Mouse (Mus musculus) heart, adult 2 months (tissue): ENCODE measurements around the gene Tbc1d5. TPM values are rescaled to one million over a fixed set of nuclear protein-coding genes. Genes with fewer than 3 reads are reported as not detected.

Experiments used
- DNase-seq, 2 experiments: peaks; one replicate each; pipeline ENCODE4 v3.0.0; 2021
- H3K27ac ChIP-seq: fragments of 200-600 bp; 2 replicates; pipeline ENCODE4 v1.8.1; 2022
- H3K27me3 ChIP-seq: fragments of 200-500 bp; 2 replicates; pipeline ENCODE4 v1.6.1; 2012; ENCODE audit warnings: mild to moderate bottlenecking, low read length, inconsistent platforms, mixed read lengths; ENCODE audit not compliant: control insufficient read depth, insufficient read depth
- H3K36me3 ChIP-seq: fragments of 200-500 bp; 2 replicates; pipeline ENCODE4 v1.6.1; 2012; ENCODE audit warnings: low read length, inconsistent platforms; ENCODE audit not compliant: control insufficient read depth, insufficient read depth
- H3K4me1 ChIP-seq: fragments of 200-500 bp; 2 replicates; pipeline ENCODE4 v1.6.1; 2011; ENCODE audit warnings: low read length; ENCODE audit not compliant: control insufficient read depth, insufficient read depth
- H3K4me3 ChIP-seq: fragments of 200-600 bp; 2 replicates; pipeline ENCODE4 v1.8.1; 2022
- H3K79me2 ChIP-seq: fragments of 200-500 bp; replicated peaks from 2 replicates; pipeline ENCODE4 v1.6.1; 2012; ENCODE audit warnings: mild to moderate bottlenecking, inconsistent platforms, low read length, moderate library complexity, mixed read lengths; ENCODE audit not compliant: control insufficient read depth, insufficient read depth
- H3K9ac ChIP-seq: fragments of 200-500 bp; 2 replicates; pipeline ENCODE4 v1.6.1; 2012; ENCODE audit warnings: low read depth, mild to moderate bottlenecking, control low read depth, inconsistent platforms, low read length, mixed read lengths
- CTCF ChIP-seq: fragments of 200-600 bp; IDR thresholded peaks from 2 replicates; pipeline ENCODE4 v1.8.1; 2022; ENCODE audit warnings: antibody characterized with exemption, mild to moderate bottlenecking, moderate library complexity
- EP300 ChIP-seq: fragments of 200-500 bp; IDR thresholded peaks from 2 replicates; pipeline ENCODE4 v1.6.1; 2011; ENCODE audit warnings: low read depth, low read length, control low read depth; ENCODE audit not compliant: insufficient read depth
- POLR2A ChIP-seq: fragments of 200-500 bp; IDR thresholded peaks from 2 replicates; pipeline ENCODE4 v1.6.1; 2011; ENCODE audit warnings: mild to moderate bottlenecking, low read depth, low read length, control low read depth; ENCODE audit not compliant: insufficient read depth
- WGBS: fragments of 180-500 bp; shearing (Covaris S2); methylation state at CpG from one replicate; pipeline ENCODE4 v1.1.7; 2018; 5-methylcytosine and 5-hydroxymethylcytosine counted together
- intact Hi-C: fragments of 180-260 bp; cut with DNase I; formaldehyde crosslinking; loops from one replicate; pipeline ENCODE4 v1.15.1; 2025
- polyA plus RNA-seq: library from polyadenylated mRNA; depleted of rRNA; stranded (reverse); fragments of >200 nt; gene quantifications from 2 replicates; pipeline ENCODE4 v1.2.3, GENCODE M21; 2012
- total RNA-seq, 2 experiments: library from RNA; stranded (reverse); gene quantifications; 2 replicates each; pipeline ENCODE4 v1.2.3; 2021

Gene Tbc1d5
- total and polyA plus RNA-seq, 3 experiments = 8.5 to 19.4 (median 15.8) TPM

- H3K9ac ChIP-seq = no peak overlapping the region
- DNase-seq = no peak
- no peaks in the 10 kb centered on the region for H3K79me2 ChIP-seq
- no peaks in the 10 kb centered on the region for H3K27me3 ChIP-seq
- 89% methylated on average over 1 of the region's 1 CpGs for WGBS
- TF ChIP-seq EP300 = no peak
- TF ChIP-seq POLR2A = no peak
- TF ChIP-seq CTCF = no peak
- no peaks in the 10 kb centered on the region for H3K4me1 ChIP-seq
- intact Hi-C loops = no loop called here
- no peaks in the 10 kb centered on the region; the same call in 1 of the 2 replicates for H3K36me3 ChIP-seq
- no peak overlapping the region for H3K4me3 ChIP-seq
- no peak overlapping the region for H3K27ac ChIP-seq
These were observed 272.5 kb downstream of the Tbc1d5 start for GRCm38 (mm10) chr17:50906630-50907029.

DNA sequence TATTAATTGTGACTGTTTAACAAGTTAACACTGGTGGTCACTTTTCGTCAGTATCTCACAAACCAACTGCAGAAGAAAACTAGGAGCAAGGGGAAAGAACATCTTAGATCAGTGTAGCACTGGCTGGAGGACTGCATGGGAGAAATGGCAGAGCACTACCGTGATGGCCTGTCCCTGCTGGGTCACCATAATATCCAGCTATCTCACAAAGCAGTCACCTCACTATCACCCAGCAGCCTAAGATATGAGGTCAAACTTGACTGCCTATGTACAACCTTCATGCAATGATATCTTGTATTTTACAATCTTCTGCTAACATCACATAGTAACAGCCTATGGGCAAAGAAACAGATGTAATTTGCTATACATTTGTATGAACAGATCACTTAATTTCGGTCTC, 274.7 kb downstream of the Tbc1d5 start:
- Histone ChIP-seq H3K27ac (no peak overlapping the region), H3K79me2 (no peaks in the 10 kb centered on the region), H3K9ac (no peak overlapping the region), H3K36me3 (no peaks in the 10 kb centered on the region; the same call in 1 of the 2 replicates), H3K27me3 (no peaks in the 10 kb centered on the region), H3K4me1 (no peaks in the 10 kb centered on the region), H3K4me3 (no peak overlapping the region)
- TF ChIP-seq POLR2A (no peak), CTCF (no peak), EP300 (no peak)
- intact Hi-C loops = no loop called here
- 90% methylated on average over 3 of the region's 3 CpGs for WGBS
- no peak for DNase-seq

GRCm38 (mm10) chr17:50897867-50898266, 281.3 kb downstream of the Tbc1d5 start:
- H3K27me3 ChIP-seq = no peaks in the 10 kb centered on the region
- H3K79me2 ChIP-seq = no peaks in the 10 kb centered on the region
- H3K9ac ChIP-seq = no peak overlapping the region
- no peak overlapping the region for H3K4me3 ChIP-seq
- no peaks in the 10 kb centered on the region for H3K36me3 ChIP-seq
- no peak overlapping the region for H3K27ac ChIP-seq
- no peak for DNase-seq
- intact Hi-C loops = no loop called here
- TF ChIP-seq CTCF (no peak), EP300 (no peak), POLR2A (no peak)
- H3K4me1 ChIP-seq = no peaks in the 10 kb centered on the region
- 95% methylated on average over 7 of the region's 7 CpGs for WGBS

DNA sequence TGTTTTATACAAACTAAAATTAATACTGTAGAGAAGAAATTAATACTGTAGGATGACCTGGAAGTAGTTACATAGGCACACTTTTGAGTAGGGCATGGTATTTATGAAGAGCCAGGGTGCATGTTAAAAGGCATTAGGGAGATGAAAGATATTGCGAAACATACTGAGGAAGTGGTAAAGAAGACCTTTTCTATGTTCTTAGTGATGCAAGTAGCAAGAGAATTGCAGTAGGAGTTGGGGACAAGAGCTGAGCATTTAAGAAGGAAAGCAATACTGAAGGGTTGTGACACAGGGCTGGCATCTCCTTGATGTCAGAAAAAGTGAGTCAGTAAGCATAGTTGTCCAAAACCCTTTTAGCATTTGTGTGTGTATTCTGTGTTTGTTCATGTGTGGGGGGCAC, 289.7 kb downstream of the Tbc1d5 start:
- H3K9ac ChIP-seq = no peak overlapping the region
- intact Hi-C loops = no loop called here
- H3K27ac ChIP-seq = no peak overlapping the region
- no peaks in the 10 kb centered on the region for H3K36me3 ChIP-seq
- no peak overlapping the region for H3K4me3 ChIP-seq
- H3K4me1 ChIP-seq = no peaks in the 10 kb centered on the region
- no peak for TF ChIP-seq CTCF
- no peak for TF ChIP-seq POLR2A
- H3K27me3 ChIP-seq = no peaks in the 10 kb centered on the region
- WGBS = 96% methylated on average over 1 of the region's 1 CpGs
- H3K79me2 ChIP-seq = no peaks in the 10 kb centered on the region
- DNase-seq = no peak

- TF ChIP-seq EP300 (no peak), CTCF (no peak), POLR2A (no peak)
- no peak for DNase-seq
These were observed 299.2 kb downstream of the Tbc1d5 start for GRCm38 (mm10) chr17:50879910-50880309.

GRCm38 (mm10) chr17:50876451-50876850, 302.7 kb downstream of the Tbc1d5 start:
- WGBS = 73% methylated on average over 5 of the region's 5 CpGs
- no peak for DNase-seq
- H3K36me3 ChIP-seq = no peaks in the 10 kb centered on the region
- H3K27me3 ChIP-seq = no peaks in the 10 kb centered on the region
- H3K79me2 ChIP-seq = no peaks in the 10 kb centered on the region
- H3K4me1 ChIP-seq = no peaks in the 10 kb centered on the region
- H3K27ac ChIP-seq = no peak overlapping the region
- H3K9ac ChIP-seq = no peak overlapping the region
- no peak overlapping the region for H3K4me3 ChIP-seq
- no peak for TF ChIP-seq POLR2A
- TF ChIP-seq CTCF = no peak
- TF ChIP-seq EP300 = no peak
- intact Hi-C loops = no loop called here

More at GRCm38 (mm10) chr17:50879910-50880309, 299.2 kb downstream of the Tbc1d5 start:
- Histone ChIP-seq H3K36me3 (no peaks in the 10 kb centered on the region), H3K27ac (no peak overlapping the region), H3K4me3 (no peak overlapping the region), H3K27me3 (no peaks in the 10 kb centered on the region), H3K9ac (no peak overlapping the region), H3K79me2 (no peaks in the 10 kb centered on the region), H3K4me1 (no peaks in the 10 kb centered on the region)
- intact Hi-C loops = no loop called here
- WGBS = 88% methylated on average over 4 of the region's 4 CpGs
